Mouse (Mus musculus): Measurements from ENCODE around the gene Npcd. TPM values are rescaled to one million over a fixed set of nuclear protein-coding genes. Genes with fewer than 3 reads are reported as not detected.

Gene Npcd
- polyA plus RNA-seq, 1 experiment from 2014 or later = not detected

DNA sequence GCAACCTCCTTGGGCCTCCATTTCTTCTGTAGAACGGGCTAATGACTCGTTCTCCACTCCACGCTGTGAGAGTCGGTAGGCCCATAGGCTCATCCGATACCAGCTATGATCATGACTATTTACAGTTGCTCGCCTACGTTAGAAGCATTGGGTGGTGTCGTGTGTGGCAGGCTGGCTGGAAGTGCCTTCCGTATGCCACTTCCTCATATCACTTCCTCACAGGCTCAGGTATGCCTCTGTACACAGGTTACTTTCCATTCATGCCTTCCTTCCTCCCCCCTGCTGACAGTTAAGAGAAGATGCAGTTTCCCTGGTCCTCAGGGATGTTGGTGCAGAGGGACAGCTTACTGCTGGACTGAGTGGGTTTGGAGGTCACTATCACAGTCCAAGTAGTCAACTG, 41.0 kb downstream of the Npcd start:
- Histone ChIP-seq H3K9ac (ENCODE audit: low read depth, low read length) (no peak overlapping the region), H3K27ac (ENCODE audit: low read depth, low read length) (no peak overlapping the region), H3K27me3 (replicated peaks; ENCODE audit: control insufficient read depth, insufficient read depth, low read length) (peaks cover 34% of the 10 kb centered on the region), H3K36me3 (ENCODE audit: control insufficient read depth, insufficient read depth, low read length) (no peaks in the 10 kb centered on the region), H3K4me1 (replicated peaks; ENCODE audit: control insufficient read depth, insufficient read depth, low read length) (no peaks in the 10 kb centered on the region), H3K9me3 (ENCODE audit: control insufficient read depth, low read length) (no peaks in the 10 kb centered on the region), H3K4me2 (no peak overlapping the region), H3K4me3 (ENCODE audit: low read depth, low read length) (no peak overlapping the region)
- DNase-seq (ENCODE audit: low spot score) (no peak), ATAC-seq (replicated peaks; ENCODE audit: low FRiP score) (no peak)
- 79% methylated on average over 9 of the region's 9 CpGs for WGBS

- no peak for DNase-seq (ENCODE audit: low spot score)
- Histone ChIP-seq H3K27me3 (replicated peaks; ENCODE audit: control insufficient read depth, insufficient read depth, low read length) (peaks cover 31% of the 10 kb centered on the region), H3K27ac (ENCODE audit: low read depth, low read length) (no peak overlapping the region), H3K4me3 (ENCODE audit: low read depth, low read length) (no peak overlapping the region), H3K9ac (ENCODE audit: low read depth, low read length) (no peak overlapping the region), H3K9me3 (ENCODE audit: control insufficient read depth, low read length) (no peaks in the 10 kb centered on the region), H3K4me1 (replicated peaks; ENCODE audit: control insufficient read depth, insufficient read depth, low read length) (no peaks in the 10 kb centered on the region), H3K36me3 (ENCODE audit: control insufficient read depth, insufficient read depth, low read length) (no peaks in the 10 kb centered on the region), H3K4me2 (no peak overlapping the region)
- no peak for ATAC-seq (replicated peaks; ENCODE audit: low FRiP score)
- 19% methylated on average over 19 of the region's 19 CpGs for WGBS
Measured at GRCm38 (mm10) chr15:79792455-79792854, 41.6 kb downstream of the Npcd start.

DNA sequence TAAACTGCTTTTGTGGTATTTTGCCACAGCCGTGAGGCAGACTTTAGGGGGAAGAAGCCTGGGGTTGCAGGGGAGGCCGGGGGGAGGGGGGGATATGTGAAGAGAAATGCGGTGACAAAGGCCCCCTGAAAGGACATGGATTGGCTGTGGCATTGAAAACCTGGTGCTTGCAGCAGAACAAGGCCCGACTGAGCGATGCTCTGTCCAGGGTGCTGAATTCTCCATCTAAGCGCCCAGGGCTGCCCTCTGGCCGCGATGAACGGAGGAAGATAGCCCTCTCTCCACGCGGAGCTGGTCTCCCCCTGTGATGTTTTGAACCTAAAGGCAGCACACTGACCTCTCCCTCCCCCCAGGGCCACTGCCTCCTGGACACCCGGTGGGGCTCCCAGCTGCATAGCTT, 42.5 kb downstream of the Npcd start:
- Histone ChIP-seq H3K9ac (ENCODE audit: low read depth, low read length) (no peak overlapping the region), H3K36me3 (ENCODE audit: control insufficient read depth, insufficient read depth, low read length) (no peaks in the 10 kb centered on the region), H3K27ac (ENCODE audit: low read depth, low read length) (no peak overlapping the region), H3K4me2 (no peak overlapping the region), H3K27me3 (replicated peaks; ENCODE audit: control insufficient read depth, insufficient read depth, low read length) (peaks cover 36% of the 10 kb centered on the region), H3K4me3 (ENCODE audit: low read depth, low read length) (no peak overlapping the region), H3K4me1 (replicated peaks; ENCODE audit: control insufficient read depth, insufficient read depth, low read length) (no peaks in the 10 kb centered on the region), H3K9me3 (ENCODE audit: control insufficient read depth, low read length) (no peaks in the 10 kb centered on the region)
- WGBS = 6% methylated on average over 12 of the region's 12 CpGs
- ATAC-seq (replicated peaks; ENCODE audit: low FRiP score) (no peak), DNase-seq (ENCODE audit: low spot score) (peak; percentile 59)

- Histone ChIP-seq H3K36me3 (ENCODE audit: control insufficient read depth, insufficient read depth, low read length) (no peaks in the 10 kb centered on the region), H3K4me1 (replicated peaks; ENCODE audit: control insufficient read depth, insufficient read depth, low read length) (no peaks in the 10 kb centered on the region), H3K27me3 (replicated peaks; ENCODE audit: control insufficient read depth, insufficient read depth, low read length) (peaks cover 36% of the 10 kb centered on the region), H3K9me3 (ENCODE audit: control insufficient read depth, low read length) (no peaks in the 10 kb centered on the region), H3K4me3 (ENCODE audit: low read depth, low read length) (no peak overlapping the region), H3K27ac (ENCODE audit: low read depth, low read length) (no peak overlapping the region), H3K9ac (ENCODE audit: low read depth, low read length) (no peak overlapping the region), H3K4me2 (no peak overlapping the region)
- ATAC-seq (replicated peaks; ENCODE audit: low FRiP score) = no peak
- no peak for DNase-seq (ENCODE audit: low spot score)
- WGBS = 71% methylated on average over 6 of the region's 6 CpGs
Measured at GRCm38 (mm10) chr15:79790905-79791304, 43.1 kb downstream of the Npcd start.

DNA sequence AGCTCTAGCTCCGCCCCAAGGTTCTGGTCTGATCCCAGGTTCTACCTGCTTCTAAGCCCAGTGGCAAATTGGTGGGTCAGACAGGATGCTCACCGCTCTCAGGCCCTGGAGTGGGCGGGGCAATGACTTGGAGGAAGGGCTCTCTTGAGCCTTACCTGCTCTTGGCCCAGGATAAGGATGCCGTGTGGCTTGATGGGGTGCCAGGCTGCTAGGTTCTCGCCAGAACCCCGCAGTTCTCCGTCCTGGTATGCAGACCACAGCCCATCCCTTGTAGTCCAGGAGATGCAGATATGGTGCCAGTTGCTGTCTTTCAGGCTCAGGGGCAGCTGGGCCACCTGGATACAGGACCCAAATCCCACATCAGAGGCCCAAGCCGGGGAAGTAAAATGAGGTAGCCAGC, 43.9 kb downstream of the Npcd start:
- no peaks in the 10 kb centered on the region for H3K4me1 ChIP-seq (replicated peaks; ENCODE audit: control insufficient read depth, insufficient read depth, low read length)
- no peak for DNase-seq (ENCODE audit: low spot score)
- H3K9me3 ChIP-seq (ENCODE audit: control insufficient read depth, low read length) = no peaks in the 10 kb centered on the region
- ATAC-seq (replicated peaks; ENCODE audit: low FRiP score) = no peak
- H3K4me3 ChIP-seq (ENCODE audit: low read depth, low read length) = no peak overlapping the region
- no peaks in the 10 kb centered on the region for H3K36me3 ChIP-seq (ENCODE audit: control insufficient read depth, insufficient read depth, low read length)
- H3K4me2 ChIP-seq = no peak overlapping the region
- H3K27me3 ChIP-seq (replicated peaks; ENCODE audit: control insufficient read depth, insufficient read depth, low read length) = peaks cover 32% of the 10 kb centered on the region
- 45% methylated on average over 8 of the region's 8 CpGs for WGBS
- H3K9ac ChIP-seq (ENCODE audit: low read depth, low read length) = no peak overlapping the region
- no peak overlapping the region for H3K27ac ChIP-seq (ENCODE audit: low read depth, low read length)

DNA sequence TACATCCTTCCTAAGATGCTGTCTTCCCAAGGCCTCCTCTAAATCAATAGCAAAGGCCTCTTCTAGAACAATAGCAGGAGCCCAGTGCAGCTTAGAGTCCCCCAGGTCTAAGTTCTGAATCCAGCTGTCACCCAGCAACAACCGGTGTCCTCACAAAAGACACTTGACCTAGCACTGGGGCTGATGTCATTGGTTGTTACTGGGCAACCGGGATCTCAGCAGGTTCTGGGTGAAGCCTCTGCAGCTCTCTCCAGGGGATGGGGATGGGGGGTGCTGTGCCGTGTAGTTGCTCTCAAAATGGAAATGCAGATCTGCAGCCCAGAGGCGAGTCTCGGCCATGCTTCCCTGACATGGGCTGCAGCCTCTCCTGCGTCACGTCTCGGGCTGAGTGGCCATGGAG, 46.2 kb downstream of the Npcd start:
- no peak for DNase-seq (ENCODE audit: low spot score)
- H3K4me2 ChIP-seq = no peak overlapping the region
- no peaks in the 10 kb centered on the region for H3K9me3 ChIP-seq (ENCODE audit: control insufficient read depth, low read length)
- no peak overlapping the region for H3K4me3 ChIP-seq (ENCODE audit: low read depth, low read length)
- H3K27me3 ChIP-seq (replicated peaks; ENCODE audit: control insufficient read depth, insufficient read depth, low read length) = peaks cover 15% of the 10 kb centered on the region
- 60% methylated on average over 8 of the region's 8 CpGs for WGBS
- H3K27ac ChIP-seq (ENCODE audit: low read depth, low read length) = no peak overlapping the region
- H3K4me1 ChIP-seq (replicated peaks; ENCODE audit: control insufficient read depth, insufficient read depth, low read length) = no peaks in the 10 kb centered on the region
- ATAC-seq (replicated peaks; ENCODE audit: low FRiP score) = no peak
- no peaks in the 10 kb centered on the region for H3K36me3 ChIP-seq (ENCODE audit: control insufficient read depth, insufficient read depth, low read length)
- no peak overlapping the region for H3K9ac ChIP-seq (ENCODE audit: low read depth, low read length)

GRCm38 (mm10) chr15:79785056-79785455, 49.0 kb downstream of the Npcd start:
- WGBS = 59% methylated on average over 1 of the region's 1 CpGs

DNA sequence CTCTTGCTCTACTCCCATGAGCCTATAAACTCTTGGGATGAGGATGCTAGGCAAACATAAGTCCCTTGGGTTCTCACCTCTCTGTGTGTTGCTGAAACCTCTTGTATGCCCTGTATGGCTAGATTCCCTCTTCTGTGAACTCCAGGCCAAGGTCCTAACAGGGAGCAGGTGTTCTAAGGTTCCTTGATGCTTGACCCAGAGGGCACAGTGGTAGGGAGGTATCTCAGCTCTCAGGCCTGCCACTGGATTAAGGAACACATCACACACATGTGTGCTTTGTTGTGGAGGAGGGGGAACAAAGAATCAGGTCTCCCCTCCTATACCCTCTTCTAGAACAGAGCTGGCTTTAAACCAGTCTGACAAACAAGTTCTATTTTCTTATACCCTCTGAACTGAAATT, 56.3 kb downstream of the Npcd start, which contains the start of gene Dnal4:
TSS of gene Dnal4 (minus strand) at position 101 of the 400 bp plus-strand sequence.
- ATAC-seq (replicated peaks; ENCODE audit: low FRiP score) (no peak), DNase-seq (ENCODE audit: low spot score) (no peak)
- H3K36me3 ChIP-seq (ENCODE audit: control insufficient read depth, insufficient read depth, low read length) = no peaks in the 10 kb centered on the region
- H3K27me3 ChIP-seq (replicated peaks; ENCODE audit: control insufficient read depth, insufficient read depth, low read length) = no peaks in the 10 kb centered on the region; the same call in 1 of the 2 replicates
- H3K9ac ChIP-seq (ENCODE audit: low read depth, low read length) = no peak within 1 kb of the TSS
- peaks cover 3% of the 10 kb centered on the region; the same call in 1 of the 2 replicates for H3K4me1 ChIP-seq (replicated peaks; ENCODE audit: control insufficient read depth, insufficient read depth, low read length)
- H3K27ac ChIP-seq (ENCODE audit: low read depth, low read length) = no peak within 1 kb of the TSS
- no peak within 1 kb of the TSS for H3K4me2 ChIP-seq
- no peaks in the 10 kb centered on the region for H3K9me3 ChIP-seq (ENCODE audit: control insufficient read depth, low read length)
- H3K4me3 ChIP-seq (ENCODE audit: low read depth, low read length) = no peak within 1 kb of the TSS

More at GRCm38 (mm10) chr15:79785056-79785455, 49.0 kb downstream of the Npcd start:
- ATAC-seq (replicated peaks; ENCODE audit: low FRiP score) (no peak), DNase-seq (ENCODE audit: low spot score) (no peak)
- no peaks in the 10 kb centered on the region for H3K36me3 ChIP-seq (ENCODE audit: control insufficient read depth, insufficient read depth, low read length)
- H3K4me2 ChIP-seq = no peak overlapping the region
- no peaks in the 10 kb centered on the region for H3K4me1 ChIP-seq (replicated peaks; ENCODE audit: control insufficient read depth, insufficient read depth, low read length)
- H3K27ac ChIP-seq (ENCODE audit: low read depth, low read length) = no peak overlapping the region
- no peak overlapping the region for H3K9ac ChIP-seq (ENCODE audit: low read depth, low read length)
- peaks cover 5% of the 10 kb centered on the region for H3K27me3 ChIP-seq (replicated peaks; ENCODE audit: control insufficient read depth, insufficient read depth, low read length)
- no peaks in the 10 kb centered on the region for H3K9me3 ChIP-seq (ENCODE audit: control insufficient read depth, low read length)
- H3K4me3 ChIP-seq (ENCODE audit: low read depth, low read length) = no peak overlapping the region

DNA sequence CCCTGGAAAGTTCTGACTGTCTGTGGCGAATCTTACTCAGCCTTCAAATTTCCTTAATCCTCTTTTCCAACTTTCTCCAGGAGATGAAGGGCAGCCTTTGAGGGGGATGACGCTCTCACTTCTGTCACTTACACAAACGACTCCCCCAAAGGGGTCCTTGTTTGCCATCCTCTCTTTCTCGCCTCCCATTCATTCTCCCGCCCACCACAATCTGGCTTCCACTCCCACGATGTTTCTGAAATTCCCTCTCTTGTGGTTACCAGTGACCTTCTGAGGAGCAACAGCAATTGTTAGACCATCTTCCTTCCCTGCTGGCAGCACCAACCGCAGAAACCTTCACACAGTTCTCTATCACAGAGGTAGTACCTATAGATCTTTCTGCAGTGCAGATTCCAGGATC, 58.4 kb downstream of the Npcd start:
- H3K27ac ChIP-seq (ENCODE audit: low read depth, low read length) = no peak overlapping the region
- H3K36me3 ChIP-seq (ENCODE audit: control insufficient read depth, insufficient read depth, low read length) = no peaks in the 10 kb centered on the region
- no peak overlapping the region for H3K4me2 ChIP-seq
- no peak overlapping the region for H3K9ac ChIP-seq (ENCODE audit: low read depth, low read length)
- H3K9me3 ChIP-seq (ENCODE audit: control insufficient read depth, low read length) = no peaks in the 10 kb centered on the region
- DNase-seq (ENCODE audit: low spot score) (no peak), ATAC-seq (replicated peaks; ENCODE audit: low FRiP score) (no peak)
- peaks cover 3% of the 10 kb centered on the region; the same call in 1 of the 2 replicates for H3K4me1 ChIP-seq (replicated peaks; ENCODE audit: control insufficient read depth, insufficient read depth, low read length)
- H3K27me3 ChIP-seq (replicated peaks; ENCODE audit: control insufficient read depth, insufficient read depth, low read length) = no peaks in the 10 kb centered on the region; the same call in 1 of the 2 replicates
- 53% methylated on average over 7 of the region's 7 CpGs for WGBS
- H3K4me3 ChIP-seq (ENCODE audit: low read depth, low read length) = no peak overlapping the region
